Mouse (Mus musculus): ENCODE measurements around the gene Vpreb2.
"Not testable (repeated sequence)": the region's sequence is repeated elsewhere in the genome, so short reads cannot be mapped to it uniquely, and the experiment has no call there.

Gene Vpreb2

DNA sequence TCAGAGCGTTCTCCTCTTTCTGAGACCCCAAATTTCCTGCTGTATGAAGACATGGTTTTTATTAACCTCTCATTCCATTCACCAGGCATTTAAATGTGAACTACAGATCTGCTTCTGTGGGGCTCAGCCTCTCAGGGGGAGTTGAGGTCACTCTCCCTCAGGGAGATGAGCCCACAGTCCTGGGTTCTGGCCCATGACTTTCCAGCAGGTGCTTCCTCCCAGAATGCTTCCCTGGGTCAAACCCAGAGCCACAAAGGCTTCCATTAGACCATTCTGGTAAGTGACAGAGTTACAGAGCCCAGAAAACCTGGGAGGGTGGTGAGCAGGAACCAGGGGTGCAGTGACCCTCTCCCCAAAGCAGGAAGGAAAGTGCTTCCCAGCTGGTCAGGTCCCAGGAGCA is at the start of gene Vpreb2:
Vpreb2 (plus strand) TSS at position 301 of the 400 bp plus-strand sequence.
- no peak for DNase-seq (ENCODE audit: low spot score)

- no peak for DNase-seq (ENCODE audit: low spot score)
These were observed 48.2 kb upstream of the Vpreb2 start for GRCm38 (mm10) chr16:17931906-17932460.

DNA sequence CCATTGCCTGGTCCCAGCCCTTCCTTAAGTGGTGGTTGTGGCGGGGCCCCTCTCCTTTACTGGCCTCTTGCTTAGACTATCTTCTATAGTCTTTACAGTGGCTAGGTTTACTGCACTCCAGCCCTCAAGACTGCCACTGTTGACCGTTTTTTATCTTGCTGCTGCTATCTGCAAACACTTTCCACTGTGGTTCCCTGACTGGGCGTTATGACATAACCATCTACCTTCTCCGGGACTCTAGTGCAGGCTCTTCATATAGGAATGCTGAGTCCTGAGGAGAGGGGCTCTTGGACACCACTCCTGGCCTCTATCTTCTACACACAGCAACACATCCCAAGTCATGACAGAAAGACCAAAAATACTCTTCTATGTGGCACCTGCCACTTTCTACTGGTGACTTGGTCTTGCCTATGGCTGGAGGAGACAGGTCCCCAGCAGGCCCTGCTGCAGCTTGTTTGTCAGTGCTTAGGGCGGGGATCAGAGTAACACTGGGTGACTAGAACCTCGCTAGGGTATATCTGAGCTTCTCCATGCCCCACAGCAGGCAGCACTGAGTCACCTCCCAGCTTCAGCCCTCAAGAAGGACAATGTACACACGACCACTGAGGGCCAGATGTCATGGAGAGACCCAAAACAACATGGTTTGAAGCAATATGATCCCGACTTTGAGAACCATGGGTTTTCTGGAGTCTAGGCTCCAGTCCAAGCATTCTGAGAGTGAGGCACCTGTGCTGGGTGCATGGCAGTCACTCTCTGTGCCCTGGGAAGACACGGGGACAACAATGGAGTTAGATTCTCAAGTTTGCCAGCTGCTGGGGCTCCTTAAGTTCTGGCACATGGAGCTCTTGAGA is 46.4 kb upstream of the Vpreb2 start:
- DNase-seq (ENCODE audit: low spot score), result no peak

- no peak for DNase-seq (ENCODE audit: low spot score)
These were observed 45.8 kb upstream of the Vpreb2 start for GRCm38 (mm10) chr16:17934445-17934910.

GRCm38 (mm10) chr16:17936776-17937175 is 43.5 kb upstream of the Vpreb2 start:
- DNase-seq (ENCODE audit: low spot score), result no peak

DNA sequence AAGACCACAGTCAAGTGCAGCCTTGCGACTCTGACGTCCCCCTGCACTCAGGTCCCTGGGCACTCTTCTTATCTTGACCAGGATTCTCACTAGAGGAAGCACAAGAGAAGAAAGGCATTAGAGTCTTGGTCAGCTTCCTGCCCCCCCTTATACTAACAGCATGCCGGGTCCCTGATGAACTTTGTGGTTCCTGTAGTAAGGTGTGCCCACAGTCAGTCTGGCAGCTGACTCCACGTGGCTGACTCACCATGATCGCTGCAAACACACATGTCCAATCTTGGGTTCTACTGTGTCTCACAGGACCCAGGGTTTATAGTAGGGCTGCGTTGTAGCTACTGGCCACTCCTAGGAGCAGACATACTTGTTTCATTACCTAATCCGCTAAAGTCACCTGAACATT is 42.0 kb upstream of the Vpreb2 start:
- DNase-seq (ENCODE audit: low spot score), result peak; percentile 18

DNA sequence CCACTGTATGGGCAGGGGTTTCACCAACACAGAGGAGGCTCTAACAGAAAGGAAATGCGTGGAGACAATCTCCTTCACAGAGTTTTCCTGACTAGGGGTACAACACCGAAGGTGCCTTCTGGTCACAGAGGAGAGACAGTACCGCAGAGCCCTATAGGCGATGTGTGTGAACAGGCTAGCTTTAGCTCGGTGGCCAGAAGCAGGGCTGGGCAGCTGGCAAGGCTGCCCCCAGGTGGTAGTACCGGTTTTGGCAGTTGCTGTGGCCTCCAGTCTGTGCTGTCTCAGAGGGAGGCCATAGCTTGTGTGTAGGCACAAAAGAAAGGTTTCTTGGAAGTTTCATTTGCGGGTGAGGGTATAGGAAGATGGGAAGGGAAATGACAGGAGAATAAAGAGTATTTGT is 41.4 kb upstream of the Vpreb2 start:
- peak; percentile 71 for DNase-seq (ENCODE audit: low spot score)

- DNase-seq (ENCODE audit: low spot score), result no peak
These were observed 40.9 kb upstream of the Vpreb2 start for GRCm38 (mm10) chr16:17939255-17939751.

- no peak for DNase-seq (ENCODE audit: low spot score)
These were observed 36.8 kb upstream of the Vpreb2 start for GRCm38 (mm10) chr16:17943466-17943865.

- no peak for DNase-seq (ENCODE audit: low spot score)
These were observed 35.0 kb upstream of the Vpreb2 start for GRCm38 (mm10) chr16:17945081-17945831.

- DNase-seq (ENCODE audit: low spot score), result peak; percentile 54
These were observed 30.8 kb upstream of the Vpreb2 start for GRCm38 (mm10) chr16:17949421-17949877.

DNA sequence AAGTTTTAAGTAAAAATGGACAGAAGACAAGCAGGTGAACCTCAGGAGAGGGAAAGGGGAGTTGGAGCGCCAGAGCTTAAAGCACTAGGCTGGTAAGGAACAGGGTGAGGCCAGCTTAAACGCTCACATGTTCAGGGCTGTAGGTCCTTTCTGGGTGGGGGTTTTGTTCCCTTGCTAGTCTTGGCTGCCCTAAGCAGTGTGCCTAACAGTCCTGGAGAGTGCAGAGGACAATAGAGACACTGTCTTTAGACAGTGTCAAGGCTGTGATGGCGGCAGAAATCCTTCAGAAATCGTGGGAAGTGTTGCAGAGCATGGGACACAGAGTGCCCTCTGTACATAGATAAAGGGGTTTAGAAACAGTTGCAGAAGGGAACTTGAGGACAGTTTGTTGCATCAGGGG is 30.2 kb upstream of the Vpreb2 start:
- DNase-seq (ENCODE audit: low spot score), result no peak

DNA sequence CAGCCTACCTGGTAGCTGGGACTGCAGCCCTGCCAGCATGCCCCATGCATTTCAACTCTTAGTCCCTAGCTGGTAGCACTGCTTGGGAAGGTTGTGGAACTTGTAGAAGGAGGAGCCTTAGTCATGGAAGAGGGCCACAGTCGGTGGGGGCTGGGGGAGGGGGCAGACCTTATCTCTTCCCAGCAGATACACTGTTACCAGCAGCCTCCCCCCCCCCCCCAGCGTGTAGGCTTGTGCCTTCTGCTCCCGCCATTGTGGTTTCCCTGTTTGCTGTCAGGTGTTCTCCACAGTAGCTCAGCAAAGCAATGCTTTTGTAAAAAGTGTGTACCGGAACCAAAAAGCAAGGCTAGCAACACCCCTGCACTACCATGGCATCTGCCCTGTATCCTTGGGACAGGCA is 28.6 kb upstream of the Vpreb2 start:
- DNase-seq (ENCODE audit: low spot score), result no peak

- not testable (repeated sequence) for DNase-seq (ENCODE audit: low spot score)
These were observed 24.1 kb upstream of the Vpreb2 start for GRCm38 (mm10) chr16:17956052-17956638.

GRCm38 (mm10) chr16:17962091-17962490 is 18.1 kb upstream of the Vpreb2 start:
- DNase-seq (ENCODE audit: low spot score), result no peak

- DNase-seq (ENCODE audit: low spot score), result no peak
These were observed 8.4 kb upstream of the Vpreb2 start for GRCm38 (mm10) chr16:17971853-17972252.

GRCm38 (mm10) chr16:17977840-17978239 is 2.4 kb upstream of the Vpreb2 start:
- DNase-seq (ENCODE audit: low spot score), result not testable (repeated sequence)

DNA sequence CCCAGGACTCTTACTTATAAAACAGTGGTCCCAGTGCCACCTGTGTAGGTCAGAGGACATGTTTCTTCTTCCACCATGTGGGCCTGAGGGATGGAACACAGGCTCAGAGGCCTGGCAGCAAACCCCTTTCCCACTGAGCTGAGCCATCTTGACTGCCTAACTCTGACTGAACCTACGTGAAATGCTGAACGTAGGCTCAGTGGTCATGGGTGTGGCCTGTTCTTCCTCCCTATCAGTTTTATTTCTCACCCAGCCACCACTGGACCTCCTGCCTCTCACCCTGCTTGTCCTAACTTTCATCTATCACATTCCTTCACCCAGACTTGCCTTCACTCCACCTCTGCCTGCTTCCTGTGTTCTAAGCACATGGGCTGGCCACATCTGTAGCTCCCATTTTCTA is 3.0 kb downstream of the Vpreb2 start:
- DNase-seq (ENCODE audit: low spot score), result no peak

GRCm38 (mm10) chr16:17984231-17984630 is 4.0 kb downstream of the Vpreb2 start:
- DNase-seq (ENCODE audit: low spot score), result no peak

DNA sequence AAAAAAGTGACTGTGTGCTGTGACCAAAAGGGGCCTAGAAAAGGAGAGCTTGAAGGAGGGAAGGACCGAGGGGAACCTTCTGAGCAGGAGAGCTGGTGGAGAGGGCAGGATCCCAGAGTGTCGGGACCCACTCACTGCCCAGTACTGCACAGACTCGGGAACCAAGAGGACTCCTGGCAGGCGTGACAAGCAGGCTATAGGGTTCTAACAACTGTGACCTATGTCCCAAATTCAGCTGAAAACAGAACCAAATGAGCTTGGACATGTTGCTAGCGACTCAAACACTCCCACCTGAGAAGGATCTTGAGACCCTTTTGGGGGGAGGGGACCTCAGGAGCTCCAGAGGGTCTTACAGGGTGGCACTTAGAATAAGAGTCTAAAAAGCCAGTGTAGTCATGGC is 4.8 kb downstream of the Vpreb2 start:
- no peak for DNase-seq (ENCODE audit: low spot score)

GRCm38 (mm10) chr16:17986456-17987132 is 6.4 kb downstream of the Vpreb2 start:
- DNase-seq (ENCODE audit: low spot score), result peak; percentile 71
